In genomic region chr2:153953836-153954235, GRCm38 (mm10) we compare ENCODE assay signal across 8 mouse cellular contexts. TPM values are rescaled to one million over a fixed set of nuclear protein-coding genes. Genes with fewer than 3 reads are reported as not detected.
DNase-seq lines count a peak whose midpoint lies in the region; ATAC-seq lines count a peak whose summit lies in the region.

No protein-coding gene starts in this region.

- ATAC-seq in midbrain, embryonic 11.5 days (ENCODE audit: low FRiP score): peak; percentile 77
- ATAC-seq in midbrain, embryonic 13.5 days: no peak
- no peak for ATAC-seq in hindbrain, embryonic 15.5 days (ENCODE audit: low FRiP score, low read depth)
- 0 out of 2 replicates have a peak, but pooled peaks have one; percentile 41 for ATAC-seq in liver, embryonic 11.5 days (replicated peaks; ENCODE audit: low FRiP score)
- ATAC-seq in neural tube, embryonic 12.5 days (ENCODE audit: low FRiP score, low read depth): peak; percentile 44; the same call in 1 of the 2 replicates
- ATAC-seq in inflammation-experienced regulatory T-cells, adult 6 months: no peak

- peak; percentile 91 for DNase-seq in midbrain, embryonic 11.5 days (ENCODE audit: low spot score, missing footprints)
- DNase-seq in ZHBTc4 (ENCODE audit: low read depth, low spot score): peak; percentile 94
- peak; percentile 77 for DNase-seq in embryonic facial prominence, embryonic 10.5 days (ENCODE audit: low spot score)
- peak; percentile 51 for DNase-seq in liver, embryonic 11.5 days (ENCODE audit: low spot score)

- no peaks in the 10 kb centered on the region for H3K9me3 ChIP-seq in midbrain, embryonic 11.5 days (ENCODE audit: control insufficient read depth, low read length)
- no peaks in the 10 kb centered on the region for H3K9me3 ChIP-seq in midbrain, embryonic 13.5 days
- H3K9me3 ChIP-seq in embryonic facial prominence, embryonic 10.5 days: no peaks in the 10 kb centered on the region
- H3K9me3 ChIP-seq in hindbrain, embryonic 15.5 days: no peaks in the 10 kb centered on the region
- no peaks in the 10 kb centered on the region for H3K9me3 ChIP-seq in liver, embryonic 11.5 days (ENCODE audit: control insufficient read depth, low read length)
- H3K9me3 ChIP-seq in neural tube, embryonic 12.5 days: no peaks in the 10 kb centered on the region

- peak overlapping the region; percentile 30; the same call in 1 of the 2 replicates for H3K4me2 ChIP-seq in midbrain, embryonic 11.5 days
- H3K4me2 ChIP-seq in midbrain, embryonic 13.5 days (replicated peaks): no peak overlapping the region
- H3K4me2 ChIP-seq in hindbrain, embryonic 15.5 days: peak overlapping the region; percentile 33
- H3K4me2 ChIP-seq in liver, embryonic 11.5 days: peak overlapping the region; percentile 16; the same call in 1 of the 2 replicates
- H3K4me2 ChIP-seq in neural tube, embryonic 12.5 days (replicated peaks): peak overlapping the region; percentile 7; the same call in 1 of the 2 replicates

- 3% methylated on average over 6 of the region's 6 CpGs for WGBS in midbrain, embryonic 11.5 days
- WGBS in midbrain, embryonic 13.5 days: 8% methylated on average over 6 of the region's 6 CpGs
- WGBS in embryonic facial prominence, embryonic 10.5 days: 6% methylated on average over 6 of the region's 6 CpGs
- 9% methylated on average over 6 of the region's 6 CpGs for WGBS in hindbrain, embryonic 15.5 days
- 4% methylated on average over 6 of the region's 6 CpGs for WGBS in liver, embryonic 11.5 days
- 7% methylated on average over 6 of the region's 6 CpGs for WGBS in neural tube, embryonic 12.5 days

- no peaks in the 10 kb centered on the region for H3K36me3 ChIP-seq in midbrain, embryonic 11.5 days (ENCODE audit: control insufficient read depth, insufficient read depth, low read length)
- H3K36me3 ChIP-seq in midbrain, embryonic 13.5 days: no peaks in the 10 kb centered on the region
- H3K36me3 ChIP-seq in embryonic facial prominence, embryonic 10.5 days (replicated peaks): no peaks in the 10 kb centered on the region
- H3K36me3 ChIP-seq in hindbrain, embryonic 15.5 days: no peaks in the 10 kb centered on the region
- H3K36me3 ChIP-seq in liver, embryonic 11.5 days (ENCODE audit: control insufficient read depth, insufficient read depth, low read length): no peaks in the 10 kb centered on the region
- H3K36me3 ChIP-seq in neural tube, embryonic 12.5 days: no peaks in the 10 kb centered on the region

- no peak overlapping the region for H3K9ac ChIP-seq in midbrain, embryonic 11.5 days (ENCODE audit: low read length)
- no peak overlapping the region for H3K9ac ChIP-seq in midbrain, embryonic 13.5 days (replicated peaks)
- no peak overlapping the region for H3K9ac ChIP-seq in hindbrain, embryonic 15.5 days
- H3K9ac ChIP-seq in liver, embryonic 11.5 days (ENCODE audit: low read depth, low read length): no peak overlapping the region
- H3K9ac ChIP-seq in neural tube, embryonic 12.5 days: no peak overlapping the region

- no peaks in the 10 kb centered on the region for H3K4me1 ChIP-seq in midbrain, embryonic 11.5 days (ENCODE audit: control insufficient read depth, insufficient read depth, low read length)
- H3K4me1 ChIP-seq in midbrain, embryonic 13.5 days (replicated peaks): no peaks in the 10 kb centered on the region
- peaks cover 5% of the 10 kb centered on the region for H3K4me1 ChIP-seq in embryonic facial prominence, embryonic 10.5 days
- no peaks in the 10 kb centered on the region for H3K4me1 ChIP-seq in hindbrain, embryonic 15.5 days (replicated peaks)
- H3K4me1 ChIP-seq in liver, embryonic 11.5 days (replicated peaks; ENCODE audit: control insufficient read depth, insufficient read depth, low read length): no peaks in the 10 kb centered on the region
- no peaks in the 10 kb centered on the region for H3K4me1 ChIP-seq in neural tube, embryonic 12.5 days

- H3K27ac ChIP-seq in midbrain, embryonic 11.5 days (ENCODE audit: low read depth, low read length): no peak overlapping the region
- H3K27ac ChIP-seq in midbrain, embryonic 13.5 days: no peak overlapping the region
- H3K27ac ChIP-seq in embryonic facial prominence, embryonic 10.5 days (replicated peaks): no peak overlapping the region
- no peak overlapping the region for H3K27ac ChIP-seq in hindbrain, embryonic 15.5 days (replicated peaks)
- H3K27ac ChIP-seq in liver, embryonic 11.5 days (ENCODE audit: low read depth, low read length): no peak overlapping the region
- H3K27ac ChIP-seq in neural tube, embryonic 12.5 days: no peak overlapping the region

- H3K27me3 ChIP-seq in midbrain, embryonic 11.5 days (ENCODE audit: control insufficient read depth, insufficient read depth, low read length): no peaks in the 10 kb centered on the region
- H3K27me3 ChIP-seq in midbrain, embryonic 13.5 days: no peaks in the 10 kb centered on the region
- H3K27me3 ChIP-seq in embryonic facial prominence, embryonic 10.5 days (replicated peaks; ENCODE audit: low read depth, poor library complexity, severe bottlenecking): no peaks in the 10 kb centered on the region
- H3K27me3 ChIP-seq in hindbrain, embryonic 15.5 days: no peaks in the 10 kb centered on the region
- H3K27me3 ChIP-seq in liver, embryonic 11.5 days (replicated peaks; ENCODE audit: control insufficient read depth, insufficient read depth, low read length): no peaks in the 10 kb centered on the region; the same call in 1 of the 2 replicates
- H3K27me3 ChIP-seq in neural tube, embryonic 12.5 days (replicated peaks): no peaks in the 10 kb centered on the region

- H3K4me3 ChIP-seq in midbrain, embryonic 11.5 days (ENCODE audit: low read depth, low read length): no peak overlapping the region
- H3K4me3 ChIP-seq in midbrain, embryonic 13.5 days (replicated peaks): no peak overlapping the region
- peak overlapping the region; percentile 29 for H3K4me3 ChIP-seq in embryonic facial prominence, embryonic 10.5 days
- no peak overlapping the region for H3K4me3 ChIP-seq in hindbrain, embryonic 15.5 days
- H3K4me3 ChIP-seq in liver, embryonic 11.5 days (ENCODE audit: low read depth, low read length): no peak overlapping the region
- H3K4me3 ChIP-seq in neural tube, embryonic 12.5 days: no peak overlapping the region

RNA-seq across cellular contexts. Expression of gene Bpifb4, which starts 15.8 kb away (rescaled TPM):
- polyA plus RNA-seq in midbrain, embryonic 11.5 days (2014; fragmentation: Nextera tagmentation; extraction: Ambion mirVana): 0.18 TPM in 1 of 2 replicates, not detected in the other
- polyA plus RNA-seq in midbrain, embryonic 13.5 days (2015; fragmentation: Nextera tagmentation; extraction: Ambion mirVana): not detected in 2 replicates
- polyA plus RNA-seq in embryonic facial prominence, embryonic 10.5 days (2016; fragmentation: Nextera tagmentation; extraction: Ambion mirVana): 0.10 and 0.16 TPM in 2 replicates
- polyA plus RNA-seq in hindbrain, embryonic 15.5 days (2015; fragmentation: Nextera tagmentation; extraction: Ambion mirVana): not detected in 2 replicates
- polyA plus RNA-seq in liver, embryonic 11.5 days (2014; fragmentation: Nextera tagmentation; extraction: Ambion mirVana): not detected in 2 replicates
- polyA plus RNA-seq in neural tube, embryonic 12.5 days (2016; fragmentation: Nextera tagmentation; extraction: Ambion mirVana): not detected in 2 replicates
- polyA plus RNA-seq in inflammation-experienced regulatory T-cells, adult 6 months (2017; shearing (Covaris generic)): not detected

RNA-seq across cellular contexts. Expression of gene Bpifa6, which starts 20.9 kb away (rescaled TPM):
- not detected in 2 replicates for polyA plus RNA-seq in midbrain, embryonic 11.5 days (2014; fragmentation: Nextera tagmentation; extraction: Ambion mirVana)
- not detected in 2 replicates for polyA plus RNA-seq in midbrain, embryonic 13.5 days (2015; fragmentation: Nextera tagmentation; extraction: Ambion mirVana)
- not detected in 2 replicates for polyA plus RNA-seq in embryonic facial prominence, embryonic 10.5 days (2016; fragmentation: Nextera tagmentation; extraction: Ambion mirVana)
- polyA plus RNA-seq in hindbrain, embryonic 15.5 days (2015; fragmentation: Nextera tagmentation; extraction: Ambion mirVana): not detected in 2 replicates
- polyA plus RNA-seq in liver, embryonic 11.5 days (2014; fragmentation: Nextera tagmentation; extraction: Ambion mirVana): not detected in 2 replicates
- not detected in 2 replicates for polyA plus RNA-seq in neural tube, embryonic 12.5 days (2016; fragmentation: Nextera tagmentation; extraction: Ambion mirVana)
- polyA plus RNA-seq in inflammation-experienced regulatory T-cells, adult 6 months (2017; shearing (Covaris generic)): not detected

RNA-seq across cellular contexts. Expression of gene Bpifb3, which starts 35.8 kb away (rescaled TPM):
- not detected in 2 replicates for polyA plus RNA-seq in midbrain, embryonic 11.5 days (2014; fragmentation: Nextera tagmentation; extraction: Ambion mirVana)
- polyA plus RNA-seq in midbrain, embryonic 13.5 days (2015; fragmentation: Nextera tagmentation; extraction: Ambion mirVana): not detected in 2 replicates
- polyA plus RNA-seq in embryonic facial prominence, embryonic 10.5 days (2016; fragmentation: Nextera tagmentation; extraction: Ambion mirVana): not detected in 2 replicates
- not detected in 2 replicates for polyA plus RNA-seq in hindbrain, embryonic 15.5 days (2015; fragmentation: Nextera tagmentation; extraction: Ambion mirVana)
- polyA plus RNA-seq in liver, embryonic 11.5 days (2014; fragmentation: Nextera tagmentation; extraction: Ambion mirVana): not detected in 2 replicates
- polyA plus RNA-seq in neural tube, embryonic 12.5 days (2016; fragmentation: Nextera tagmentation; extraction: Ambion mirVana): not detected in 2 replicates
- polyA plus RNA-seq in inflammation-experienced regulatory T-cells, adult 6 months (2017; shearing (Covaris generic)): not detected

RNA-seq across cellular contexts. Expression of gene Bpifb6, which starts 53.6 kb away (rescaled TPM):
- not detected in 2 replicates for polyA plus RNA-seq in midbrain, embryonic 11.5 days (2014; fragmentation: Nextera tagmentation; extraction: Ambion mirVana)
- not detected in 2 replicates for polyA plus RNA-seq in midbrain, embryonic 13.5 days (2015; fragmentation: Nextera tagmentation; extraction: Ambion mirVana)
- polyA plus RNA-seq in embryonic facial prominence, embryonic 10.5 days (2016; fragmentation: Nextera tagmentation; extraction: Ambion mirVana): not detected in 2 replicates
- polyA plus RNA-seq in hindbrain, embryonic 15.5 days (2015; fragmentation: Nextera tagmentation; extraction: Ambion mirVana): 0.12 TPM in 1 of 2 replicates, not detected in the other
- not detected in 2 replicates for polyA plus RNA-seq in liver, embryonic 11.5 days (2014; fragmentation: Nextera tagmentation; extraction: Ambion mirVana)
- polyA plus RNA-seq in neural tube, embryonic 12.5 days (2016; fragmentation: Nextera tagmentation; extraction: Ambion mirVana): not detected in 2 replicates
- polyA plus RNA-seq in inflammation-experienced regulatory T-cells, adult 6 months (2017; shearing (Covaris generic)): not detected

RNA-seq across cellular contexts. Expression of gene Bpifa2, which starts 54.2 kb away (rescaled TPM):
- polyA plus RNA-seq in midbrain, embryonic 11.5 days (2014; fragmentation: Nextera tagmentation; extraction: Ambion mirVana): not detected in 2 replicates
- not detected in 2 replicates for polyA plus RNA-seq in midbrain, embryonic 13.5 days (2015; fragmentation: Nextera tagmentation; extraction: Ambion mirVana)
- polyA plus RNA-seq in embryonic facial prominence, embryonic 10.5 days (2016; fragmentation: Nextera tagmentation; extraction: Ambion mirVana): not detected in 2 replicates
- not detected in 2 replicates for polyA plus RNA-seq in hindbrain, embryonic 15.5 days (2015; fragmentation: Nextera tagmentation; extraction: Ambion mirVana)
- not detected in 2 replicates for polyA plus RNA-seq in liver, embryonic 11.5 days (2014; fragmentation: Nextera tagmentation; extraction: Ambion mirVana)
- not detected in 2 replicates for polyA plus RNA-seq in neural tube, embryonic 12.5 days (2016; fragmentation: Nextera tagmentation; extraction: Ambion mirVana)
- polyA plus RNA-seq in inflammation-experienced regulatory T-cells, adult 6 months (2017; shearing (Covaris generic)): not detected

Comparison
In these comparisons a context has a peak if more than half of its experiments do, and no peak if none do; other contexts are left out.
1. ATAC-seq: peak in midbrain, embryonic 11.5 days (single experiment), liver, embryonic 11.5 days (single experiment) and neural tube, embryonic 12.5 days (single experiment); none in midbrain, embryonic 13.5 days (single experiment), hindbrain, embryonic 15.5 days (single experiment) and inflammation-experienced regulatory T-cells, adult 6 months (single experiment).
2. Peak in every context shown above with its lines, with median percentiles within 50 percentile points of each other: DNase-seq.